Mouse (Mus musculus): ENCODE results near the gene L1cam. TPM values are rescaled to one million over a fixed set of nuclear protein-coding genes. Genes with fewer than 3 reads are reported as not detected.

L1cam gene
- polyA plus RNA-seq, 1 experiment from 2014 or later = 0.98 TPM

DNA sequence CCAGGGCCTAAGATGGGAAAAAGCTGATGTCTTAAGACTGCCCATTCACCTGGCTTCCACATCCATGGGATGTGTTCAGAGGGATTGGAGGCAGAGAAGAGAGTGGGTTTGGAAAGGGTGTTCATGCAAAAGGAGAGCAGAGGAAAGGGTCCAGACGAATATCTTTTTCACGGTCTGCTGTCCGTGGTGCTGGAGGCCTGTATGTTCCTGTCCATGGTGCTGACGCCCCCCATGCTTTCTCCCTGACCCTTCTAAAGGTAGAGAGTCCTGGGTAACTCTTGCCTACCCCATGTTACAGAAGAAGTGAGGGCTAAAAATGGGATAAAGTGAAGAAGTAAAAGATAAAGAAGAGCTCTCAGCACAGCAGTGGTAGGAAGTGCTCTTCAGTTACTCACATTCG, 26.6 kb downstream of the L1cam start:
- no peaks in the 10 kb centered on the region for H3K9me3 ChIP-seq (ENCODE audit: low read length)
- 16% methylated on average over 5 of the region's 5 CpGs for WGBS
- no peak overlapping the region for H3K27ac ChIP-seq (ENCODE audit: low read length)
- no peaks in the 10 kb centered on the region for H3K36me3 ChIP-seq (ENCODE audit: insufficient read depth, low read length)
- H3K27me3 ChIP-seq (replicated peaks; ENCODE audit: insufficient read depth, low read length) = no peaks in the 10 kb centered on the region
- H3K4me1 ChIP-seq (ENCODE audit: insufficient read depth, low read depth, low read length) = no peaks in the 10 kb centered on the region
- ATAC-seq (no peak), DNase-seq (ENCODE audit: low spot score) (peak; percentile 11)
- no peak overlapping the region for H3K9ac ChIP-seq (replicated peaks; ENCODE audit: low read depth)
- no peak overlapping the region for H3K4me2 ChIP-seq (replicated peaks; ENCODE audit: low read depth, low read length)
- no peak overlapping the region for H3K4me3 ChIP-seq (ENCODE audit: low read depth, low read length)
- TF ChIP-seq EP300 (IDR thresholded peaks at IDR 0.05) (no peak), CTCF (IDR thresholded peaks at IDR 0.05) (no peak)

DNA sequence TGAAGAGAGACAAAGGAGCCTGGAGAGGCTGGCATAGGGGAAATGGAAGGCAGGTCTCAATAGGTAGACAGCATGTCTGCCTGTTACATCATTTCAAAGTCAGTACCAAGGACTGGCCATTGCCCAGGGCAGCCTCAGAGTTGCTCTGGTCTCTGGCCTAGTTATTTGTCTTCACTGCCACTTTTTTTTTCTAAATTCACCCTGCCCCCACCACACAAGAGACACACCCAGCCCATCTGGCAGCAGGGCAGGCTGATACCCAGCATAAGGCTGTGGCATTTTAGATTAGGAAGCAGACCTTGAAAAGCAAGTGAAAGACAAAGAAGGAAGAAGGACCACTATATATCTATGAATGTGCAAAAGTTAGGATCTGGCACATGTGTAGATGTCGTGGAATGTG, 28.1 kb downstream of the L1cam start:
- no peaks in the 10 kb centered on the region for H3K9me3 ChIP-seq (ENCODE audit: low read length)
- no peaks in the 10 kb centered on the region for H3K4me1 ChIP-seq (ENCODE audit: insufficient read depth, low read depth, low read length)
- no peak overlapping the region for H3K9ac ChIP-seq (replicated peaks; ENCODE audit: low read depth)
- WGBS = 46% methylated on average over 1 of the region's 1 CpGs
- H3K4me2 ChIP-seq (replicated peaks; ENCODE audit: low read depth, low read length) = no peak overlapping the region
- no peak for ATAC-seq
- H3K27ac ChIP-seq (ENCODE audit: low read length) = no peak overlapping the region
- no peaks in the 10 kb centered on the region for H3K27me3 ChIP-seq (replicated peaks; ENCODE audit: insufficient read depth, low read length)
- H3K36me3 ChIP-seq (ENCODE audit: insufficient read depth, low read length) = no peaks in the 10 kb centered on the region
- H3K4me3 ChIP-seq (ENCODE audit: low read depth, low read length) = no peak overlapping the region
- DNase-seq (ENCODE audit: low spot score) = no peak
- TF ChIP-seq EP300 (IDR thresholded peaks at IDR 0.05) (no peak), CTCF (IDR thresholded peaks at IDR 0.05) (no peak)

DNA sequence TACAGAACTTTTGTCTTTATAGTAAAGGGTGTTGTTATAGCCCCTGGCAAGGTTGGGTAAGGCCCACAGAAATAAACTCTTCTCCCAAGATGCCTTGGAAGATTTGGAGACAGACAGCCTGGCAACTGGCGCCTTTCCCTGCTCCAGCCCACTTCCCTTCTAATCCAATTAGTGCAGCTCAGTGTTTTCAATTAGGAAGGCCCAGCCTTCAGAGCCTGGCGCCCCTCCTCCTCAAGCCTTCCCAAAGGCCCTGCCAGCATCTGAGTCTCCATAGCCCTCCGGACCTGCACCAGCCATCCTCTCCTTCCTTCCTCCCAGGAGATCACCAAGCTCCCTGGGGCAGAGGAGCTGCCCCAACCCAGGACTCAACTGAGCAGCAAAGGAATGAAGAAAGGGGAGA, 28.6 kb downstream of the L1cam start:
- TF ChIP-seq EP300 (IDR thresholded peaks at IDR 0.05) (no peak), CTCF (IDR thresholded peaks at IDR 0.05) (no peak)
- WGBS = 32% methylated on average over 3 of the region's 3 CpGs

DNA sequence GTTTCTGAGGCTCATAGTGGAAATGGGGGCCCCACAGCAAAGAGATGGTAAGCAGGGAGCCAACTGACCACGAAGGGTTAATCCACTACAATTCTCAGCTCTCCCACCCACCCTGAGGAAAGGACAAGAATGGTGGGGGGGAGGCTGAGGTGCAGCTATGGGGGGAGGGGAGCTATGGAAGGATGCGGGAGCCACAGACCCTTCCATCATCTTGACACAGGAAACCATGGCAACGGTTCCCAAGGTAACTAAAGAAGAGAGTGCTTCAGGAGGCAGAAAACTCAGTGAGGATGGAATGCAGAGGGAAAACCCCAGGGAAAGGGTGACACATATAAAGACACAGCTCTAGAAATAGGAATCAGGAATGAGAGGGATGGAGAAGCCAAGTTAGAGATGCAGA, 31.2 kb downstream of the L1cam start:
- Histone ChIP-seq H3K9me3 (ENCODE audit: low read length) (no peaks in the 10 kb centered on the region), H3K36me3 (ENCODE audit: insufficient read depth, low read length) (no peaks in the 10 kb centered on the region), H3K4me3 (ENCODE audit: low read depth, low read length) (no peak overlapping the region), H3K27ac (ENCODE audit: low read length) (no peak overlapping the region), H3K9ac (replicated peaks; ENCODE audit: low read depth) (no peak overlapping the region), H3K27me3 (replicated peaks; ENCODE audit: insufficient read depth, low read length) (no peaks in the 10 kb centered on the region), H3K4me1 (ENCODE audit: insufficient read depth, low read depth, low read length) (no peaks in the 10 kb centered on the region), H3K4me2 (replicated peaks; ENCODE audit: low read depth, low read length) (no peak overlapping the region)
- TF ChIP-seq CTCF (IDR thresholded peaks at IDR 0.05) (no peak), EP300 (IDR thresholded peaks at IDR 0.05) (no peak)
- ATAC-seq (no peak), DNase-seq (ENCODE audit: low spot score) (no peak)
- WGBS = 50% methylated on average over 3 of the region's 3 CpGs

More for the DNA sequence above, 28.6 kb downstream of the L1cam start:
- H3K4me3 ChIP-seq (ENCODE audit: low read depth, low read length) = no peak overlapping the region
- DNase-seq (ENCODE audit: low spot score) (no peak), ATAC-seq (no peak)
- H3K27me3 ChIP-seq (replicated peaks; ENCODE audit: insufficient read depth, low read length) = no peaks in the 10 kb centered on the region
- H3K27ac ChIP-seq (ENCODE audit: low read length) = no peak overlapping the region
- H3K4me1 ChIP-seq (ENCODE audit: insufficient read depth, low read depth, low read length) = no peaks in the 10 kb centered on the region
- no peak overlapping the region for H3K9ac ChIP-seq (replicated peaks; ENCODE audit: low read depth)
- no peaks in the 10 kb centered on the region for H3K36me3 ChIP-seq (ENCODE audit: insufficient read depth, low read length)
- no peaks in the 10 kb centered on the region for H3K9me3 ChIP-seq (ENCODE audit: low read length)
- no peak overlapping the region for H3K4me2 ChIP-seq (replicated peaks; ENCODE audit: low read depth, low read length)

DNA sequence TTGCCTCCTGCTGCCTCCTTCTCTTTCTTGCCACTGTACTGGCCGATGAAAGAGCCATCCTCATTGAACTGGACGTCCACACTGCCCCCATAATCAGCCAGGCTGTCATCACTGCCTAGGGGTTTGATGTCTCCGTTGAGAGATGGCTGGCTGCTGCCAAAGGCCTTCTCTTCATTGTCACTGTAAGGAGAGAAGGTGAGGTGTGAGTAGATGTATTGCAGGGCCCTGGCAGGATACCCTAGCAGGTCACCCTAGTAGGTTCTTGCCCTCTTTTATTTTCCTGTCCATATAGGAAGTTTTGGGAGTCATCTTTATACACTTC, 40.9 kb downstream of the L1cam start:
- 60% methylated on average over 3 of the region's 3 CpGs for WGBS
- Histone ChIP-seq H3K4me3 (ENCODE audit: low read depth, low read length) (no peak overlapping the region), H3K36me3 (ENCODE audit: insufficient read depth, low read length) (no peaks in the 10 kb centered on the region), H3K4me1 (ENCODE audit: insufficient read depth, low read depth, low read length) (no peaks in the 10 kb centered on the region), H3K27ac (ENCODE audit: low read length) (no peak overlapping the region), H3K4me2 (replicated peaks; ENCODE audit: low read depth, low read length) (no peak overlapping the region), H3K9me3 (ENCODE audit: low read length) (no peaks in the 10 kb centered on the region), H3K27me3 (replicated peaks; ENCODE audit: insufficient read depth, low read length) (no peaks in the 10 kb centered on the region), H3K9ac (replicated peaks; ENCODE audit: low read depth) (no peak overlapping the region)
- no peak for DNase-seq (ENCODE audit: low spot score)
- no peak for ATAC-seq
- TF ChIP-seq CTCF (IDR thresholded peaks at IDR 0.05) = no peak
- TF ChIP-seq EP300 (IDR thresholded peaks at IDR 0.05) = no peak

DNA sequence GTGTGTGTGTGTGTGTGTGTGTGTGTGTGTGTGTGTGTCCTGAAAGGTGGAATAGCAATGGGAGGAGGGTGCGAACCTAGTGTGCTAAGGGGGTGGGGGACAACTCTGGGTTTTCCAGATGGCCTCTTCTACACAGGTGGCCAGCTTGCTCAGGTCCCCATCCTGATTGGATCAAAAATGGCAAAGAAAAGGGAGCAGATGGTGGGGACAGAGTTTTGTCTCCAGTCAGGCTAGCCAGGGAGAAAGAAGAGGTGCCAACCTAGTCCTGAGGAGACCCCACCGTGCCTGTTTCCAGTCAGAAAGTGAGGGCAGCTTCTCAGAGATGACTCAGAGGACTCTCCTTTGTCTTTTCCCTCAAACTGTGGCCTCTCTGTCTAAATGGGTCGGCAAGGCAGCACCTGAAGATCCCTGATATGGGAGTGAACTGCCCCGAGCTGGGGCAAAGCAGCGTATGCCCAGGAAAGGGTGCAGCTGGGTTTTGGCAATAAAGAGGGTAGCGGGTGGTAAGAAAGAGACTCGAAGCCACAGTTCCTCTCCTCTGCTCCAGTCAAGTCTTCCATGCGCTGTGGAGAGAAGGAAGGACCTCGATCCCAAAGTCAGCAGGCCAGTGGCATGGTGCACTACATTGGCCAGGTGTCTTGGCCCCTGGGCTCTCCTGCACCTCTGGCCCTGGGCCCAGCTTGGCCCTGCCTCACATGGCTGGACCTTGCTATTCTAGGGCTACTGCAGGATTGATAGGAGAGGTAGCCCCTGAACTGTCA, 41.4 kb downstream of the L1cam start:
- Histone ChIP-seq H3K27me3 (replicated peaks; ENCODE audit: insufficient read depth, low read length) (no peaks in the 10 kb centered on the region), H3K9me3 (ENCODE audit: low read length) (no peaks in the 10 kb centered on the region), H3K4me2 (replicated peaks; ENCODE audit: low read depth, low read length) (no peak overlapping the region), H3K4me1 (ENCODE audit: insufficient read depth, low read depth, low read length) (no peaks in the 10 kb centered on the region), H3K4me3 (ENCODE audit: low read depth, low read length) (no peak overlapping the region), H3K27ac (ENCODE audit: low read length) (no peak overlapping the region), H3K9ac (replicated peaks; ENCODE audit: low read depth) (no peak overlapping the region), H3K36me3 (ENCODE audit: insufficient read depth, low read length) (no peaks in the 10 kb centered on the region)
- TF ChIP-seq CTCF (IDR thresholded peaks at IDR 0.05) (no peak), EP300 (IDR thresholded peaks at IDR 0.05) (no peak)
- ATAC-seq = no peak
- 73% methylated on average over 9 of the region's 9 CpGs for WGBS
- no peak for DNase-seq (ENCODE audit: low spot score)

DNA sequence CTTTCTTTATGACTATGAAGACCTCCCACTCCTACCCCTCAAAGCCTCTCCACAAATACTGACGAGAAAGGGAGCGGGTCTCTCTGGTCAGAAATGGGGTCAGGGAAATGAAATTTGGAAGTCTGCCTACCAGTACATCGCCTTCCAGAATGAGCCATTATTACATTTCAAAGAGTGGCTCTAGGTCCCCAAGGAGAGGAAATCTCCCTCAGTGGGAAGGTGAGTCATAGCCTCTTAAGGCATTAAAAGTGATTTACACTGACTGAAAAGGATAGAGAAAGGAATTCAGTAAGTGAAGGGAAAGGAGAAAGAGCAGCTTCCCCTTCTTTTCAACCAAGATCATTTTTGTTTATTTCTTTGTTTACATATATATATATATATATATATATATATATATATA, 59.2 kb downstream of the L1cam start:
- H3K27ac ChIP-seq (ENCODE audit: low read length) = no peak overlapping the region
- H3K9me3 ChIP-seq (ENCODE audit: low read length) = no peaks in the 10 kb centered on the region
- no peaks in the 10 kb centered on the region for H3K4me1 ChIP-seq (ENCODE audit: insufficient read depth, low read depth, low read length)
- DNase-seq (ENCODE audit: low spot score) (peak; percentile 7), ATAC-seq (no peak)
- H3K27me3 ChIP-seq (replicated peaks; ENCODE audit: insufficient read depth, low read length) = no peaks in the 10 kb centered on the region
- 63% methylated on average over 3 of the region's 3 CpGs for WGBS
- H3K4me3 ChIP-seq (ENCODE audit: low read depth, low read length) = no peak overlapping the region
- no peak overlapping the region for H3K4me2 ChIP-seq (replicated peaks; ENCODE audit: low read depth, low read length)
- H3K9ac ChIP-seq (replicated peaks; ENCODE audit: low read depth) = no peak overlapping the region
- H3K36me3 ChIP-seq (ENCODE audit: insufficient read depth, low read length) = no peaks in the 10 kb centered on the region
- no peak for TF ChIP-seq EP300 (IDR thresholded peaks at IDR 0.05)
- TF ChIP-seq CTCF (IDR thresholded peaks at IDR 0.05) = no peak
